29 mouse cellular contexts compared by ENCODE assay signal in the genomic region with DNA sequence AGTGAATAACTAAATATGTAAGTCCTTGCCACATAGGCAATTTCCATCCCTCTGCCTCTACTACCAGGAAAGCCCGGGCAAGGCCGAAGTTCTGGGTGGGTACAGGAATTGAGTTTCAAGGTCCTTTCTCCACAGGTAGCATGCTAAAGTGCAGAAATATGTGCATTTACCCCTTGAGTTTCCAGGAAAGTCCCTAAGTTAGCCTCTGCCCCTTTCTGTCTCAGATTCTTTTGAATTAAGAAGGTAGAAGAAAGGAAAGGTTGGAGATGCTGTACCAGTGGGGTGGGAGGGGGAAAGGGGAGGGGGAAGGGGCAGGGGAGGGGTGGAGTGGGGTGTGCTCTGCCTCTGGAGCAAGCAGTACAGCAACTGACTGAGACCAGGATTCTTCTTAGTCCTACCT. TPM values are rescaled to one million over a fixed set of nuclear protein-coding genes. Genes with fewer than 3 reads are reported as not detected.
DNase-seq lines count a peak whose midpoint lies in the region; TF ChIP-seq lines count a peak whose summit lies in the region.
"Had no signal": no experiment of that assay in that cellular context is flagged by ENCODE, and none has a peak within 500 bp of the region (broad histone marks: within the 10 kb centered on the region; RNA-seq: fewer than 3 reads in every experiment).

No protein-coding gene starts in this region.

- H3K27ac ChIP-seq in ES-Bruce4 (ENCODE audit: insufficient read depth, low read length) (peak overlapping the region; percentile 93), ES-E14 (ENCODE audit: insufficient read depth, low read depth, low read length, poor library complexity, severe bottlenecking) (peak overlapping the region; percentile 78; the same call in 1 of the 2 replicates)
- H3K27ac ChIP-seq: embryonic facial prominence, embryonic 13.5 days; embryonic facial prominence, embryonic 15.5 days; forebrain, embryonic 12.5 days had no signal

- TF ChIP-seq POLR2A in ES-Bruce4 (IDR thresholded peaks at IDR 0.05; ENCODE audit: insufficient read depth, low read length), result no peak

- H3K4me3 ChIP-seq in E14TG2a.4 (replicated peaks; ENCODE audit: low read length) (peak overlapping the region; percentile 86), ES-Bruce4 (ENCODE audit: low read depth, low read length) (peak overlapping the region; percentile 67), ES-E14 (ENCODE audit: insufficient read depth in 1 of 2, low read depth in 1 of 2, low read length in 2 of 2, poor library complexity in 1 of 2, severe bottlenecking in 1 of 2) (peak overlapping the region; percentile 23 to 50)
- H3K4me3 ChIP-seq: erythroblast, embryonic 14.5 days had no signal

- no peak for TF ChIP-seq EP300 in ES-Bruce4 (IDR thresholded peaks at IDR 0.05; ENCODE audit: insufficient read depth, low read depth, low read length)

- H3K9me3 ChIP-seq in E14TG2a.4 (ENCODE audit: low read length) (no peaks in the 10 kb centered on the region), ES-Bruce4 (replicated peaks; ENCODE audit: control insufficient read depth, insufficient read depth, low read length, poor library complexity, severe bottlenecking) (no peaks in the 10 kb centered on the region), ES-E14 (ENCODE audit: control insufficient read depth, insufficient read depth, low read depth, low read length) (no peaks in the 10 kb centered on the region)
- H3K9me3 ChIP-seq: embryonic facial prominence, embryonic 13.5 days; embryonic facial prominence, embryonic 15.5 days; forebrain, embryonic 10.5 days; forebrain, embryonic 12.5 days had no signal

- TF ChIP-seq CTCF in E14TG2a.4 (conservative IDR thresholded peaks at IDR 0.05; ENCODE audit: low read length) (no peak), ES-Bruce4 (IDR thresholded peaks at IDR 0.05; ENCODE audit: low read depth, low read length) (no peak)

- peak overlapping the region; percentile 51; the same call in 1 of the 2 replicates for H3K9ac ChIP-seq in ES-Bruce4 (ENCODE audit: low read depth, poor library complexity, severe bottlenecking)
- no peak overlapping the region for H3K9ac ChIP-seq in ES-E14 (ENCODE audit: insufficient read depth, low read depth, low read length, poor library complexity, severe bottlenecking)
- H3K9ac ChIP-seq: embryonic facial prominence, embryonic 15.5 days; forebrain, embryonic 12.5 days had no signal

- peaks cover 20% of the 10 kb centered on the region for H3K36me3 ChIP-seq in E14TG2a.4 (ENCODE audit: insufficient read depth, low read length)
- peaks cover 9% of the 10 kb centered on the region for H3K36me3 ChIP-seq in ES-Bruce4 (ENCODE audit: control insufficient read depth, insufficient read depth, low read length, poor library complexity, severe bottlenecking)
- H3K36me3 ChIP-seq in ES-E14 (ENCODE audit: control insufficient read depth, insufficient read depth, low read length, poor library complexity, severe bottlenecking), result peaks cover 5% of the 10 kb centered on the region; the same call in 1 of the 2 replicates
- H3K36me3 ChIP-seq: embryonic facial prominence, embryonic 13.5 days; embryonic facial prominence, embryonic 15.5 days; forebrain, embryonic 10.5 days; forebrain, embryonic 12.5 days had no signal

- DNase-seq in ES-E14 (ENCODE audit: low read depth, low spot score), result peak; percentile 19
- peak; percentile 74 for DNase-seq in ZHBTc4 (ENCODE audit: low read depth, low spot score)
- DNase-seq in lung, postnatal 14 days, result no peak
- no peak for DNase-seq in retina, postnatal 1 day
- no peak for DNase-seq in cerebellum, adult 9-10 months
- DNase-seq: adrenal gland, adult 2 months; adrenal gland, postnatal 10 days; adrenal gland, postnatal 25 days; cerebellum, adult 11 months; cerebellum, adult 18-20 months; cerebellum, adult 8-10 months; cerebellum, postnatal 10 days; embryo, embryonic 11 days had no signal

- no peaks in the 10 kb centered on the region for H3K27me3 ChIP-seq in E14TG2a.4 (ENCODE audit: insufficient read depth, low read length)
- no peaks in the 10 kb centered on the region for H3K27me3 ChIP-seq in ES-Bruce4 (ENCODE audit: control insufficient read depth, insufficient read depth, low read length, poor library complexity, severe bottlenecking)

- H3K4me1 ChIP-seq in E14TG2a.4 (replicated peaks; ENCODE audit: low read depth, low read length), result peaks cover 81% of the 10 kb centered on the region
- H3K4me1 ChIP-seq in ES-Bruce4 (ENCODE audit: control insufficient read depth, insufficient read depth, low read length), result peaks cover 3% of the 10 kb centered on the region
- H3K4me1 ChIP-seq in ES-E14 (ENCODE audit: control insufficient read depth in 2 of 2, insufficient read depth in 2 of 2, low read length in 2 of 2, poor library complexity in 1 of 2), result peaks cover 0 to 16% of the 10 kb centered on the region in 2 experiments; a peak in 3 of 4 replicates

- in situ Hi-C loops in ES-E14 (cut with MboI; ENCODE audit: low sequenced_read_pairs in 2 of 2, unreplicated experiment in 2 of 2), result no loop called here

TF ChIP-seq in ES-E14, 5 proteins besides CTCF, POLR2A, EP300 and RAD21:
- no peak for TF ChIP-seq MAFK (IDR thresholded peaks at IDR 0.05; ENCODE audit: insufficient read depth, low read depth, low read length)
- TF ChIP-seq ZC3H11A (IDR thresholded peaks at IDR 0.05; ENCODE audit: borderline replicate concordance, low read depth, low read length), result no peak
- TF ChIP-seq CHD2 (IDR thresholded peaks at IDR 0.05; ENCODE audit: low read depth, low read length), result no peak
- TF ChIP-seq ZNF384 (IDR thresholded peaks at IDR 0.05; ENCODE audit: low read depth, low read length), result no peak
- no peak for TF ChIP-seq HCFC1 (IDR thresholded peaks at IDR 0.05; ENCODE audit: borderline replicate concordance, insufficient read depth, low read length)

RNA-seq across cellular contexts. Expression of gene Lrrc34, which starts 0.8 kb away (rescaled TPM):
- polyA plus RNA-seq in ES-Bruce4 (2011; ENCODE audit: insufficient read depth, insufficient read length, low read depth, missing spikeins), result 31.1 and 36.1 TPM in 2 replicates
- 5.6 and 11.3 TPM in 2 replicates for total RNA-seq in ES-E14 (2012; rRNA removed)
- total RNA-seq: adrenal gland, adult 2 months; adrenal gland, postnatal 25 days; common myeloid progenitor, adult 5-6 weeks; MEL had no signal
- polyA plus RNA-seq: adrenal gland, adult 2 months; C2C12; erythroblast, embryonic 14.5 days had no signal

RNA-seq across cellular contexts. Expression of gene Lrriq4, which starts 4.2 kb away (rescaled TPM):
- polyA plus RNA-seq in ES-Bruce4 (2011; ENCODE audit: insufficient read depth, insufficient read length, low read depth, missing spikeins), result 2.4 and 3.3 TPM in 2 replicates
- total RNA-seq in ES-E14 (2012; rRNA removed), result 1.9 and 3.8 TPM in 2 replicates
- total RNA-seq: adrenal gland, adult 2 months; adrenal gland, postnatal 10 days; adrenal gland, postnatal 25 days; adrenal gland, postnatal 4 days; common myeloid progenitor, adult 5-6 weeks; MEL had no signal
- polyA plus RNA-seq: adrenal gland, adult 2 months; C2C12; embryonic facial prominence, embryonic 11.5 days; embryonic facial prominence, embryonic 13.5 days; embryonic facial prominence, embryonic 15.5 days; erythroblast, embryonic 14.5 days; forebrain, embryonic 10.5 days; forebrain, embryonic 12.5 days; forebrain, embryonic 14.5 days; forebrain, embryonic 16.5 days; frontal cortex, adult 2 months had no signal

RNA-seq across cellular contexts. Expression of gene Mynn, which starts 46.6 kb away (rescaled TPM):
- 25.9 and 26.1 TPM in 2 replicates for polyA plus RNA-seq in ES-Bruce4 (2011; ENCODE audit: insufficient read depth, insufficient read length, low read depth, missing spikeins)
- 17.1 and 18.5 TPM in 2 replicates for total RNA-seq in ES-E14 (2012; rRNA removed)

RNA-seq across cellular contexts. Expression of gene Actrt3, which starts 48.7 kb away (rescaled TPM):
- polyA plus RNA-seq in ES-Bruce4 (2011; ENCODE audit: insufficient read depth, insufficient read length, low read depth, missing spikeins), result not detected in 2 replicates
- total RNA-seq in ES-E14 (2012; rRNA removed), result not detected in 2 replicates
- total RNA-seq: adrenal gland, adult 2 months; adrenal gland, postnatal 10 days; adrenal gland, postnatal 25 days; adrenal gland, postnatal 4 days; common myeloid progenitor, adult 5-6 weeks had no signal
- polyA plus RNA-seq: adrenal gland, adult 2 months; embryonic facial prominence, embryonic 15.5 days; erythroblast, embryonic 14.5 days; forebrain, embryonic 12.5 days had no signal

RNA-seq across cellular contexts. Expression of gene Lrrc31, which starts 51.2 kb away (rescaled TPM):
- polyA plus RNA-seq in ES-Bruce4 (2011; ENCODE audit: insufficient read depth, insufficient read length, low read depth, missing spikeins), result 16.8 and 19.9 TPM in 2 replicates
- 4.3 and 11.4 TPM in 2 replicates for total RNA-seq in ES-E14 (2012; rRNA removed)
- total RNA-seq: adrenal gland, adult 2 months; adrenal gland, postnatal 10 days; adrenal gland, postnatal 25 days; common myeloid progenitor, adult 5-6 weeks; MEL had no signal
- polyA plus RNA-seq: adrenal gland, adult 2 months; brain, embryonic 14.5 days; C2C12; embryonic facial prominence, embryonic 11.5 days; embryonic facial prominence, embryonic 13.5 days; erythroblast, embryonic 14.5 days; forebrain, embryonic 10.5 days; forebrain, embryonic 12.5 days; forebrain, embryonic 14.5 days; forebrain, embryonic 16.5 days; frontal cortex, adult 2 months had no signal

Comparison
In these comparisons a context has a peak if more than half of its experiments do, and no peak if none do; other contexts are left out.
1. DNase-seq: peak in ES-E14 (single experiment) and ZHBTc4 (single experiment); none in lung, postnatal 14 days (single experiment), retina, postnatal 1 day (single experiment) and cerebellum, adult 9-10 months (single experiment).
2. Peak in every context shown above with its lines, with median percentiles within 50 percentile points of each other: H3K4me3 ChIP-seq.